Mouse (Mus musculus) heart, adult 9 months (tissue): ENCODE data around the gene 1700028J19Rik.

Experiments used
- DNase-seq, 2 experiments: peaks; one replicate each; pipeline ENCODE4 v3.0.0; 2022; ENCODE audit warnings: low spot score in 2 of 2

Gene 1700028J19Rik

DNA sequence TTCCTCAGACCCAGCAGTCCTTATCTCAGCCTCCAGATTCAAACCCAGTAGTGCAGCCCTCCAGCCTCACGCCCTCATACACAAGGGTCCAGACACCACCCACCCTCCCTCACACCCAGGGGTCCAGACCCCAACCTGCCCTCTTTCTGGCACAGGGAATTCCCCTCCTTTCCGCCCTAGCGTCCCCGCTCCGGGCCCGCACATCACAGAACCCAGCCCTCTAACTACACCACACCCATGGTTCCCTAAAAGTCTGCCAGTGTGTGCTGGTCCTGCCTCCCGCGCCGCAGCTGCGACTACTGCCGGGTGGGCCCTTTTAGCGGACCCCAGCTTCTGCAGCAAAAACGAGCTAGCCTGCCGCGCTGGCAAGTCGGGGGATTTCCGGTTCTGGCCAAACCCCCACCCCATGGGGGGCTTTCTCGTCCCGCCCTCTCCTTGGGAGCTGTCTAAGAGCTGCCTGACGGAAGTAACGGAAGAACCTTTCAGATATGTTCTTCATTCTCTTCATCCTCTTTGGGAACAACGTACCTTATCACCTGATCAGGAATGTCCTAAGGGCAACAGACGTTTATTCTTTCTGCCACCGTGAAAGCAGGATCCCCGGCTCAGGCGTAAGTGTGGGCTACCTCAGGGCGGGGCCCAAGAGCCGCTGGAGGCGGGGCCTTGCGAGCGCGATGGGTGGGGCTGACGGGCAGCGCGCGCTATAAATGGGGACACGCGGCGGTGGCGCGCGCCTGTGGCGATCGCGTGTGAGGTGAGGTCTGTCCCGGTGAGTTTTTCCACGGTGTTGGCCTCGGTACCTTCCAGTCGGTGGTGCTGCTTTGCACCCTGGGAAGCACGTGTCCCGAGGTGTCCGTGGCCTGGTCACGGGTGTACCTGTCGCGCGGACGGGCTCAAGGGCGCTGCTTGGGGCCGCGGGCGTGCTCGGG is at the start of gene 1700028J19Rik, which contains the start of gene 2410002F23Rik:
Gene 1700028J19Rik (minus strand): TSS at position 641 of the 929 bp plus-strand sequence.
Gene 2410002F23Rik (plus strand): TSS at position 668 of the 929 bp plus-strand sequence.
- DNase-seq = peak; percentile 88 to 93

DNA sequence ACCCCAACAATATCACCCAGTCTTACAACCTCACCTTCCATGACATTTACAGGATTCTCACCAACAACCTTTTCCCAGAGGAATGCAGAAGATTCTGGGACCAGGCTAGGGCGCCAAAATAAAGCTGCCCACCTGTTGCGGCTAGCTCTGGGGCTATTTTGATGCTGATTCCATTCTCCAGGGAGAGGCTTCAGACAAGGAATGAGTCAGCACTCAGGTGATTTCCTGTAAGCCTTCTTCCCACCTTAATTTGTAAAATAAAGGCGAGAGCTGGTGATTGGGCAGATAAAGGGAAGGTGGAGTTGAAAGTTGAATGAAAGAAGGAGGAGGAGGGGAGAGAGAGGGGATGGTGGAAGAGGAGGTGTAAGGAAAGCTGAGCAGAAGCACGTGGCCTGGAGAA is 44.9 kb upstream of the 1700028J19Rik start:
- no peak for DNase-seq

DNA sequence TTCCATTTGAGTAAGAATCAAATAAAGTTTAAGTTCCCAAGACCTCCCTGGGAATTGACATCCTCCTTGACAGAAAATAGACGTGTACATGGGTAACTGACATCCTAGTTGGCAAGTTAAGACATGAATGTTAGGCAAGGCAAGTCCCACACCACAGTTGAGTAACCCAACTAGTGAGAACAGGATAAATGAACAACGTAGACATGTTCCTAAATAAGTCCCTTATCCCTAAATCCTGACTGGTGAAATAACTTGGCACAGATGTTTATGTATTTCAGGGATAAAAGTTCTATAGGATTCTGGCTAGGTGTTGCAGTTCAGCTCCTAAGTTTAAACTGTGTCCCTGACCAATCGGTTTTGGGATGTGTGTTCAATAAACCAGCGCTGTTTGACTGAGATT is 44.5 kb upstream of the 1700028J19Rik start:
- no peak for DNase-seq

DNA sequence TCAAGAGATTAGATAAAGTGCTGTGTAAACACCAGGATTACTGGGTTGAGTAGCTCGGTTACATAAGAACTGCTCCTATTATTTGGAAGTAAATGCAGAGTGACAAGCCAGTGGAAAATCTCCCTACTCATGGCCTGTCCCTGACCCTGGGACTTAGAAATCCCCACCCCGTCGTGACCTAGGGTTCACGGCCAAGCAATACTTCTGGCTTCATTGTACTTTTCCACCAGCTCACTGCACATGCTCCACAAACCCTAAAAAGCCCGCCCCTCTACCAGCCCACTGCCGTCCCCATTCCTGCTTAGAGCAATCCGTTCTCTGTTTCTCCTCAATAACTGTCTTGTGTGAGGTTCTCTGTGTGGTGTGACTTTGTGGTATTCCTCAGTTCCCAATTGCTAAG is 41.3 kb upstream of the 1700028J19Rik start:
- DNase-seq = no peak

DNA sequence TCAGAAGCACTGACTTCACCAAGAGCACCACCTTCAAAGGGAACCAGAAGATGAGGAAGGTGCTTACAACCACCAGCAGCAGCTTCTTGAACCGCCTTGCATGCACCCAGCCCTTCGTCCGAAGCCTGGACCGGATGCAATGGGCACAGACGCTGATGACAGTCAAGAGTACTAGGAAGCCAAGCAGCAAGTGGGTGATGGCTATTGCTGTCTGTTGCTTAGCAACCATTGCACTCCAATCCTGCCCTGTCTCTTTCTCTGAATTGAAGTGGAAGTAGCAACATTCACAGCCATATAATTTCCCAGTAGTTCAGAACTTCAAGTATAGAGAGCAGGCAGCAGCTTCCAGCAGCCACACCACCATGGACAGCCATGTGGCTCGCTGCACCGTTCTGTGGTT is 35.1 kb upstream of the 1700028J19Rik start:
- no peak for DNase-seq

DNA sequence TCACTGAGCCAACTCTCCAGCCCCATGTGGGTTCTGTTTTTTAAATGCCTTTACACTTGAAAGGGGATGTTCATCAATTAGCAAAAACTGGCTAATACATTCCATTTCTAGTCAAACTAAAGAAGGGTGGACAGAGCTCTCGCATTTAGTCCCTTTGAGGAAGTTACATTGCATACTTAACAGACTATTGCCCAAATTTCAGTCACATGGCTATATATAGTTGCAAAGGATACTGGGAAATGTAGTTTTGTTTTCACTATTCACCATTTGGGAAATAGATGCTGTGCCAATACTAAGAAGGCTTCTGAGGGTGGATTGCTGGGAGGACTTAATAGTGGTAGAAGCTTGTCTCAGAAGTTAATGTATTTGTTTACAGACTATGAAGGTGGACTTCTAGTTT is 34.5 kb upstream of the 1700028J19Rik start:
- no peak for DNase-seq

DNA sequence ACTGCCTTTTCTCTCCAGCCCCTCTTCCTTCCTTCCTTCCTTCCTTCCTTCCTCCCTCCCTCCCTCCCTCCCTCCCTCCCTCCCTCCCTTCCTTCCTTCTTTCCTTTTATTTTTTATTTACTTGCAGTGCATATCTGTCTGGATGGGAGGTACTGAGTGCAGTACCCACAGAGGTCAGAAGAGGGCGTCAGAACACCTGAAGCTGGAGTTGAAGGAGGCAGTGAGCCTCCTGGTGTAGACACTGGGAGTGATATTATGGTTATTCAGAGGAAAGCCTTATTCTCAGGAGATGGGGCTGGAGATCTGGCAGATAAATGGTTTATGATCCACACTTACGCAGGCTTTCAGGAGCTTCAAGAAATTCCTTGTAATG is 30.7 kb upstream of the 1700028J19Rik start:
- no peak for DNase-seq

DNA sequence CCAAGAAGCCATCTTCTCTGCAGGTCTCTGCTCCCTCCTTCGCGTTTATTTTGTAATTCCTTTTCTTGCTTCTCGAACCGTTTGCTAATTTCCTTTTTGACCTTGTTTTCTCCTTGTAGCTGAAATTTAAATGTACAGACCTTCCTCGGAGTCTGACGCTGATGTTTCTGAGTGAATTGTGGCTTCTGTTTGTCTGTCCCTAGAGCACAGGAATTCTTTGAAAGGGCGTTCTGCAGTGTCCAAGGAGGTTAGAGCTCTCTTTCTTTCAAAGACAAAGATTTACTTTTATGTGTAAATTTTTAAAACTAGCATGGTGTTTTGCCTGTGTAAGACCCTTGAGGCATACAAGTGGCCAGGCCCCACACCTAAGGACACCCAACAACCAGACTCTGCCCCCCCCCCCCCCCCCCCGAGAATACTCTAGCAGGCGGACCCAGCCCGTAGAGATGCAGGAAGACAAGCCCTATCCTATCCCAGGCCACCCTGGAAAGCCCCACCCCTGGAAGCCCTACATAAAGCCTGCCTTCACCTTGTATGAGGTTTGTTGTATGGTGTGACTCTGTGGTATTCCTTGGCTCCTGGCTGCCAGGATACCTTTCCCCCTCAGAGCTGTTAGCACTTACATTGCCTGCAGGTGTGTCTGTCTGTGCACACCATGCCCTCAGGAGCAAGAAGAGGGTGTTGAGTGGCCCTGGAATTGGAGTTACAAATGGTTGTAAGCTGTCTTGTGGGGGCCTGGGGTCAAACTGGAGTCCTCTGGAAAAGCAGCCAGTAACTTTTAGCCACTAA is 30.2 kb upstream of the 1700028J19Rik start:
- DNase-seq = no peak

DNA sequence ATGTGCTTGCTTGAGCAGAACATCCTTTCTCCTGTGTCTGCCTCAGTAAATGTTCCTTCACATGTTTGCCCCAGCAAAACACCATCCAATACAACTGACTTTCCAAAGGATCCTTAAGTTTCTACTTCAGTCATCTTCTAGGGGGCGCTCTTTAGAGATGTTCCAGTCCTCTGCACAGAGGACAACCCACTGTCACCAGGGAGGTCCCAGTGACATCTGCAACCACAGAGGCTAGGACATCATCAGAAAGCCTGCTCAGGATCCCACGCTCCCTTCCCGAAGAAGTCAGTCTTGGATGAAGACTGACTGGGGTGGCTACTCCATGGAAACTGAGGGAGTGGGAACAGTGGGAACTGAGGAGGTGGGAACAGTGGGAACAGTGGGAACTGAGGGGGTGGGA is 29.1 kb upstream of the 1700028J19Rik start:
- no peak for DNase-seq

DNA sequence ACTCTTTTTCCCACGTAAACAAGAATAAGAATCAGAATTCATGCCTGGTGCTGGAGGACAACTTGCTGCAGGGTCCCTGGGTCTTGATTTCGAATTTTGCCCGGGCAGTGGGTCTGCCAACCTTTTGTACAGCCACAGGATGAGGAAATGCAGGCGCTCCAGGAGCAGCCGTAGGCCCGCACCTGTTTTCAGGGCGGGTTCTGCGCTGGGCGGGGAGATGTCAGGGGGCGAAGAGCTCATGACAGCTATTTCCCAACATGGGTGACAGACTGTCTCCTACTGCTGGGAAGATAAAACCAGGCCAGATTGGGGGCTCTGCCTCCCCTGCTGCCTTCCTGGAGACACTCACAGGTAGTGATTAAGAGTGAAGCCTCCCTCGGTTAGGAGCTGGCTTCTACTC is 27.6 kb upstream of the 1700028J19Rik start:
- no peak for DNase-seq

DNA sequence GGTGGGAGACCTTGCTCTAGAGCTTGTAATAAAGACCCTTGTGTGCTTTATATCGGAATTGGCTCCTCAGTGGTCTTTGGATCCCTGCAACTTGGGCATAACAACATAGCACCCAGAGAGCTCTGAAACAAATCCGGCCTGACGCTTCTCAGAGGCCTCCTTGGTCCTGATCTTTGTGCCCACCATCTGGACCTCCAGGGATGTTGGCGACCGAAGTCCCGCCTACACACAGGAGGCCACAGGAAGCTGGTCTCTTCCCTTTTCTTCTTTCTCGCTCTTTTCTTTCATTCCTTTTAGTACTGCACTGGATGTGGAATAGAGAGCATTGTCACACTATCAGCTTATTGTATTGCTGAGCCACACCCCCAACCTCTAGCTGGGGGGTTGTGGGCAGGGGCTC is 27.0 kb upstream of the 1700028J19Rik start:
- no peak for DNase-seq

DNA sequence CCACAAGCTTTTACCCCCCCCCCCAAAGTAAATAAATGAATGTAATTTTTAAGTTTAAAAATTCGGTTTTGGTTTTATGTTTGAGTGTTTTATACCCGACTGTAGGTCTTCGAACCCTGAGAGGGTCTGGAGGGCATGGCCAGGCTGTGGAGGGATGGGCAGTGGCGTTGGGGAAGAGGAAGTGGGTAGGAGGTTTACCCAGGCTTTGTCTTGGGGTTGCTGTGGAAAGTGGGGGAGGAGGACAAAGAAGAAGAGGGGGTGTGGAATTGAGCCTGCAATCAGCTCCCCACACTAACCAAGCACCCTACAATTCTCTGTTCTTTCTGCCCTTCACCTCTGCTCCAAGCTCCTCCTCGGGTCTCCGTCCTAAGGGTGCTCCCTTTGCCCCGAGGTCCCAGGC is 26.1 kb upstream of the 1700028J19Rik start:
- no peak for DNase-seq

DNA sequence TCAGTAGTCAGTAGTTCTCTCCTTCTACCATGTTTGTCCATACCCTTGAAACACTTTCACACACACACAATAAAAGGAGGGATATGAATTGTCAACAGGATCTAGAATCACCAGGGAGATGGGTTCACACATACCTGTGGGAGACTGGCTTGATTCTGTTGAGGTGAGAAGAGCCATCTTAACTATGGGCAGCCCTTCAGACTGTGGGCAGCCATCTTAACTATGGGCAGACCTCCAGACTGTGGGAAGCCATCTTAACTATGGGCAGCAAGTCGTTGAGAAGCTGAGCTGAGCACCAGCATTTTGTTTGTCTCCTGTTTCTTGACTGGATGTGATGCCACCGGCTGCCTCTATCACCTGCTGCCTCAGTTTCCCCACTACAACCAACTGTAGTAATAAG is 24.8 kb upstream of the 1700028J19Rik start:
- DNase-seq = no peak

DNA sequence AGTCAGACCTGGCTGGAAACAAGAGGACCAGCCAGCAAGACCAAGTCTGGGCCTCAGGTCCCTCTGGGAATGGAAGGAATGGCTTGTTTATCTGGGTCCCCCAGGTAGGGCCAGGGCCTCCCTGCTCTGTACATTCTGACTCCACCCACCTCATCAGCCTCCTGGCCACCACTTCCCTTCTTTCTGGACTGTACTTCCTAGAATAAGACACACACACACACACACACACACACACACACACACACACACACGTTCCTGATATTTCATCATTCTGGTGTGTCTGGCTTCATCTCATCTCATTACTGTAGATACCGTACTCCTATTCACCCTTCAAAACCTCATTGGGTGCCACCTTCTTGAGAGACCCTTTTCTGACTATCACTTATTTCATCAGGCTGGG is 22.9 kb upstream of the 1700028J19Rik start:
- no peak for DNase-seq

DNA sequence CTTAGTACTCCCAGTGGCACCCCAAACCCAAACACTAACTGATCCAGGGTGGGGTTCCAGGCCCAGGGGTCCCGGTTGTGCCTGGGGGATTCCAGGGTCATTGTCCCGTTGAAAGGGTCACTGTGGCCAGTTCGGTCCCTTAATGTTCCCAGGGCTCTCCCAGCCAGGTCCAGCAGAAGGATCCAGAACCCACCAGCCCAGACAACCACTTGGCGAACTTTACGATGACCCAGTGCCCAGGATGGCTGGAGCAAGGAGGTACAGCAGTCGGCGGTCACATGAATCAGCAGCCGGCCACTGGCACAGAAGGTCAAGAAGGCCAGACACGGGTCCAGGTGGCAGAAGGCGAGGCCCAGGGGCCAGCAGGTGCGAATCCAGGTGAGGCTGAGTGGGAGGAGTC is 21.6 kb upstream of the 1700028J19Rik start:
- no peak for DNase-seq

DNA sequence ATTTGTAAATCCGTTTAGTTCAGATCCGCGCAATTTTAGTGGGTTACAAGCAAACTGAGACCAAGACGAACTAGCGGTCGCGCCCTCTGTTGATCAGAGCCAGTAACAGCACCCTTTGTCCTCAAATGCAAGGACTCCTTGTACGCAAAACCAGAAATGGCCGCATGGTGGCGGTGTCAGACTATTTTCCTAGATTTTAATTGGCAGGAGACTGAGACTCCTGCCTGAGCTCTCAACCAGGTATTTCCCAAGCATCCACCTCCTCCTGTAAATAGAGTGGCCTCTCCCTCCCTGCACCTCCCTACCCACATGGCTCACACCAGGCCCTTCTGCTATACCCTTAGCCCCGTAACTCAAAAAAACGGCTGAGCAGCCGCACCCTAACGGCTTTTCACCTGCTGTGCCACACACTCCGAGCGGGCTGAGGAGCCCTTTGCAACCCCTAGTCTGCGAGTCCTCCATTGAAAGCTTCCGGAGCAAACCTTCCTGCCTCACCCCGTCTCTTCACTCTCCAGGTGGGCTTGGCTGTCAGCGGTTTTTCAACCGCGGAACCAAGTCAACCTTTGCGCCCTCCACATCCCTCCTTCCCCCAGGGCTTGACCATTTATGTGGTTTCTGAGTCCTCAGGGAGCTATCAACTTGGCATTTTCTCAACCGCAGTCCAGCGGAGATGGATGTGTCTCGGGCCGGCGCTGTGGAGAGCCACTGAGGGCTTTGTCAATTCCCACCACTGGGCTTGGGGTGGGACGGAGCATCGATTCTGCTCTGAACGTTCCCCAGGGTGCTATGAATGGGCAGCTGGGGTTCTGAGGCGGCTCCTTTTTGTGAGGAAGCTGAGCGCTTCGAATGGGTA is 16.5 kb upstream of the 1700028J19Rik start:
- peak; percentile 69 to 92 for DNase-seq

DNA sequence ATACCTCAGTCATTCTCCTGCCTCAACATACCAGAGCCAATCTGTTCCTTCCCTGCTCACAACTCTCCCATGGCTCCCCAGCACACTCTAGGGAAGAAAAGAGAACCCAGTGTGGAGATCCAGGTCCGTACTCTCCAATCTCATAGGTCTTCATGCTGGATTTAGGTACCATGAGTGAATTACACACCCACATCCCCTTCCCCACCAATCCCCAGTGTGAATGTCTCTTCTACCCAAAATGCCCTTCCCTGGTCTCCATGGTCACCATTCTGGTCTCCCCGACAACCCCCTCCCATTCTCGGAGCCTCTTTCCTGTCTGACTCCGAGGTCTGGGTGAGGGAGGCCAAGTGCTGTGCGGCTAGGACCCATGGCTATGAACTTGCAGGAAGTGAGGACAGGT is 14.7 kb upstream of the 1700028J19Rik start, which contains the start of gene Gm15517:
Gene Gm15517 (plus strand): TSS at position 301 of the 400 bp plus-strand sequence.
- no peak for DNase-seq

DNA sequence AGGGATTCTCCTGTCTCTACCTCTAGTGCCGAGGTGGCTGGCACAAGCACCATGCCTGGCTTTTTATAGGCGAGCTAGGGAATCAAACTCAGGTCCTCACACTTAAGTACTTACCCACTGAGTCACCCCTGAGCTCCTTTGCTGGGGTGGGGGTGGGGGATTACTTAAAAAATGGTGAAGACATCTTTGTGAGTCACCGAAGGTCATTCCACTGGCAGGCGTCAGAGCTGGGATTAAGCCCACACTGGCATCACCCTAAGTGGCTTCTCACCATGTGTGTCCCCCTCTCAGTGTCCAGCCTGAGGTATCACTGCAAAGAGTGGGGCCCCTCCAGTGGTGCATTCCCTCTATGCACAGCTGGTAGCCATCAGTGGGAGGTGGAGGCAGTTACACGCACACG is 13.9 kb upstream of the 1700028J19Rik start:
- no peak for DNase-seq

DNA sequence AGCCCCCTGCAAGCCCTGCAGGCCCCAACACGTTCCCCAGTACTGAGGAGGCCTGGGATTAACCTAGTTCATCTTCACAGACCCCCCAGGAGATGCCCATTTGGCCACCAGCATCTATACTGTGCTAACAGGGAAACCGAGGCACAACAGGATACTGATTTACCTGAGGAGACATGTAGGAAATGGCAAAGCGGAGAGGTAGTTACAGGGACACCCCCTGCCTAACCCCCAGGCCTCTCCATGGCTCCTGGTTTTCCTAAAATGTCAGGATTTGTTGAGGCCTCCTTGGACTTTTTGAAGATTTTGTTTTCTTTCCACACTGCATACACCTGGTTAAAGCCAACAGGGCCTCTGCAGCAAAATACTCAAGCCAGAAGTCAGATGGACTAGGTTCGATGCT is 10.8 kb upstream of the 1700028J19Rik start, which contains the start of gene Acp4:
Gene Acp4 (minus strand): TSS at position 101 of the 400 bp plus-strand sequence.
- no peak for DNase-seq

DNA sequence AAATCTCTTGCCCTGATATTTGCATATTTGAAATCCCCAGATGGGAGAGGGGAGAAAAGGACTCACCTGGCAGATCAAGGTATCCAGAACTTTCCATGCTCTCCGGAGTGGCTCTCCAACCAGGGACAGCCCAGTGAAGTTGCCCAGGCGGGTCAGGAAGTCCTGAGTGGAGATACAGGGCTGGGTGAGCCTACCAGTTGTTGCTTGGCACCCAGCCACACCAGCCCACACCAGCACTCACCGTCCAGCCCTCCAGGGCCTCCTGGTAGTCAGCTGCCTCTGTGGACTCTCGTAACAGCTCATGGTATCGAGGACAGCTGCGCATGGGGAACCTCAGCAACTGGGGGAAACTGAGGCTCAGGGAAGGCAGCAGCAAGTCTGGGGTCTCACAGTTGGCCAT is 8.4 kb upstream of the 1700028J19Rik start:
- DNase-seq = no peak

DNA sequence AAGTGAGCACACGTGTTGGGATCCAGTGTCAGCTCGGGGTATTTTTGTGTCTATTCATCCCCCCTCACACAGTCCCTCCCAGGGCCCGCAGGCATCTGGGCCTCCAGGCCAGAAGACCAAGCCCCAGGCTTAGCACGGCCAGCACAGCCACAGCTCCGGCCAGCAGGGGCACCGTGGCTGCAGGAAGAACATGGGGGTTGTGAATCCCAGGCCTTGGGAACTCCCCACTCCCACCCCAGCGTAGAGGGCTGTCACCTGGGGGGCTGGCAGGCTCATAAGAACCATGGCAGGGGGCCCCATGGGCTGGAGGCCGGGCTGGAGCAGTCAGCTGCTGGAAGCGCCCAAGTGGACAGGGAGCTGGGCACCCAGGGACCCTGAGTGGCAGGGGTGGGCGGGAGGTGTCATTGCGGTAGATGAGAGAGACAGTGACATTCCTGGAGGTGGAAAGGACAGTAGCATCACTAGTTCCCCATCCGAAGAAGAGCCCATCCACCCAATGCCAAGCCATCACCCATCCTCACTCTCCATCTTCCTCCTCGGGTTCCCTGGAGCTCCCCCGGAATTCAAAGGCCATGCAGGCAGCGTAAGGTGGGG is 6.6 kb upstream of the 1700028J19Rik start:
- no peak for DNase-seq
